Mouse (Mus musculus) gastrocnemius, adult 8-10 months (tissue): ENCODE measurements around the gene Crybb1. TPM values are rescaled to one million over a fixed set of nuclear protein-coding genes. Genes with fewer than 3 reads are reported as not detected.
A peak's percentile ranks its signal among the peaks of the same experiment; 100 is the strongest.

ENCODE experiments used
- DNase-seq, 2 experiments: peaks; one replicate each; pipeline ENCODE4 v3.0.0; 2022; ENCODE audit warnings: low spot score in 2 of 2
- total RNA-seq, 4 experiments: library from RNA; stranded (reverse); gene quantifications; 2 replicates each; pipeline ENCODE4 v1.2.4; 2022

Crybb1 gene
- total RNA-seq, 4 experiments from 2014 or later, result 1.2 to 2.7 (median 2.2) TPM

DNA sequence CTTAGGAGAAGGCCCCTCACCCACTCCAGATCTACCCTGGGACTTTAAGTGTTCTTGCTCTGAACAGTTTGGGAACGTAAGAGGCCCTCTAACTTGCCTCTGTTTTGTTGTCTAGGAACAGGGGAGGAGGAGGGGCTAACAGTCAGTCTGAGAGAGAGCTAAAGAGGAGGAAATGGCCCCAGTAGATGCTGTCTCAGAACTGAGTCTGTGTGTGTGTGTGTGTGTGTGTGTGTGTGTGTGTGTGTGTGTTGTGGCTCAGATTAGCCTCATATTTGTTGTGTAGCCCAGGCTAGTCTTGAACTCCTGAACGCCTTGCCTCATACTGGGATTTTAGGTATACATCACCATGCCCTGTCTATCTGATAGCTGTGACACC lies 31.0 kb downstream of the Crybb1 start:
- no peak for DNase-seq

DNA sequence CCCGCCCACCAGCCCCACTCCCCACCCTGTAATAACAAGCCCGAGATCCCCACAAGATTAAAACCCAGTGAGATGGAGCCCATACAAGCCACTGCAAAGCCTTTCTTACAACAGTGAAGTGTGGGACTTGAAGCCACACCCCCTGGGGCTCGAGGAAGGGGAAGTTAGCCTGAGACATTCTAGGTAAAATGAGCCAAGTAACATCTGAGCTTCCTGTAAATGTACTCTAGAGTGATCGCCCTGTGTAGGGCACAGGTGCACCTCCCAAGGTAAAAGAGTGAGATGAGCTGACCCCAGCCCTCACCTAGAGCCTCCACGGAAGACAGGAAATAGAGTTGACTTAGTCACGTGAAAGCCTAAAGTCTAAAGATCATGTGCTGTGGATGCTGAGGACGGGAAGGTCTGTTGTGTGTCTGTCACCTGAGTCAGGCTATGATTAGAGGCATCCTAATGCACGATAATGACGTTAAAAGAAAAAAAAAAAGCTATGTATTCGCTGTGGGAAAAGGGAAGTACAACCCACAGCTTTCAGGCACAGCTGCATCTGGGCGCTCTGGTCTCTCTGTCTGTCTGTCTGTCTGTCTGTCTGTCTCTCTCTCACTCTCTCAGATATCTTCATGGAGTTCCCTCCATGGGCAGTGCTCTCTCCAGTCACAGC lies 31.5 kb downstream of the Crybb1 start:
- no peak for DNase-seq

DNA sequence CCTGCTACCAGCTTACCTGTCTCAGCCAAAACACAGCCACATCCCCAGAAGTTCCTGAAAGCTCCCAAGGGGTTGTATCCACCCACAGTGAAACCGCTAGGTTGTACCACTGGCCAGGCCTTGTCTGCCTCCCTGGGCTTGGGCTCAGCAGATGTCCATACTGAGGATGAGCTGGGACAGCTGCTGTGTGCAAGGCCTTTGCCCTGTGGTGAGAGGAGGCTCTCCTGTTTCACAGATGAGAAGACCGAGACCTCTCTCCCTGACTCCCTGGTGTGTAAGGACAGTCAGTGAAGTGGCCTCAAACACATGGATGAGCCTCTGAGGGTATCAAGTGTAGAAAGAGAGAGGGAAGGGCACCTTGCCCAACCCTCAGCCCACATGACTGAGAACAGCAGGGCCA lies 32.0 kb downstream of the Crybb1 start:
- DNase-seq, result no peak

DNA sequence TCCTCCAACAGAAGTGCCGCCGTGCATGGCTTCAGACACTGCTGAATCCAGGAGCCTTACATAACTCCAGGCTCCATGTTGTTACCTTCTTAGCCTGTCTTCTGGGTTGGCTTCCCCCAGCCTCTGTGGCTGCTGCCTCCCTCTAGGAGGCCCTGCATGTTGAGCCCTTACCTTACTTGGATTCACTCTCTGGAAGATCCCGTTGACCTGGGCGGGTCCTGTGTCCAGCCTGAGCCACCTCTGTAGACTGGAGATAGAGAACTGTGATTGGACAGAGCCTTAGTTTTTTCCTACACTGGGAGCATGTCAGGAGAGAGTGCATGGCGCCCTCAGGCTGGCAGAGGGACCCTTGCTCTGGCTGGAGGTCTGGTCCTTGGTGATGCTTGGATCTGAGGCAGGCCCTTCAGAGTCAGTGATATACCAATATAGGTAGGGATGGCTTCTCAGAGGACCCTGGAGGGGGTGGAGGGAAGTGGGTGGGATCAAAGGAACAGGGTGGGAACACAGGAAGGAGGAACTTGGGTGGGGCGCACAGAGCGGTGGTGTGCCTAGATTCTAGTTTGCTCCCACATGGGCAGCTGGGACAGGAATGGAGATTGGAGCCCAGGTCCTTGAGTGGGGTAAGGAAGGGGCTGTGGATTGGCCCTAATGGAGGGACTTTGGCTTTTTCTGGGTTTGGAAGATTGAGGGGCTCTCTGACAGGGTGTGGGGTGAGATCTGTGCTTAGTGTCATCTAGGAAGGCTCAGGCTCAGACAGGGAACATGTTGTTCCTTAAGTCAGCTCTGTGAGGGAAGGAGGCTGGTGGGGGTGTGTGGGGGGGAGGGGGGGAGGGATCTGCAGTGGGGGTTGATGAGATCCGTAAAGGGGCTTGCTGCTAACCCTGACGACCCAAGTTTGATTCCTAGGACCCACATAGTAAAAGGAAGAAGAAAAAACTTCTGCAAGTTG lies 32.9 kb downstream of the Crybb1 start:
- DNase-seq, result no peak

DNA sequence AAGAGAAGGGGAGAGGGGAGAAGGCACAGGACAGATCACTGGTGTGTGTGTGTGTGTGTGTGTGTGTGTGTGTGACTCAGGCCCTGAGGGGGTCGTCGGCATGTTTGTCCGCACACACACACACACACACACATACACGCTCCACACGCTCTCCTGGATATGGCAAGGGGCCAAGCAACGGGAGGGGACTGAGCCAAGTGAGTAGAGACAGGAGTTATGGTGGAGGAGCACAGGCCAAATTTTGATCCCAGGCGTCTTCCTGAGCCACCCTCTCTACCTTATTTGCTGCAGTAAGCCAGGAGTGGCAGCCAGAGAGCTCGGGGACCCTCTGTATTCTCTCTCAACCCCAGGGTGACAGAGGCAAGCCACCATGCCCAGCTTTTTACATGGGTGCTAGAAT lies 33.6 kb downstream of the Crybb1 start:
- DNase-seq, result no peak

DNA sequence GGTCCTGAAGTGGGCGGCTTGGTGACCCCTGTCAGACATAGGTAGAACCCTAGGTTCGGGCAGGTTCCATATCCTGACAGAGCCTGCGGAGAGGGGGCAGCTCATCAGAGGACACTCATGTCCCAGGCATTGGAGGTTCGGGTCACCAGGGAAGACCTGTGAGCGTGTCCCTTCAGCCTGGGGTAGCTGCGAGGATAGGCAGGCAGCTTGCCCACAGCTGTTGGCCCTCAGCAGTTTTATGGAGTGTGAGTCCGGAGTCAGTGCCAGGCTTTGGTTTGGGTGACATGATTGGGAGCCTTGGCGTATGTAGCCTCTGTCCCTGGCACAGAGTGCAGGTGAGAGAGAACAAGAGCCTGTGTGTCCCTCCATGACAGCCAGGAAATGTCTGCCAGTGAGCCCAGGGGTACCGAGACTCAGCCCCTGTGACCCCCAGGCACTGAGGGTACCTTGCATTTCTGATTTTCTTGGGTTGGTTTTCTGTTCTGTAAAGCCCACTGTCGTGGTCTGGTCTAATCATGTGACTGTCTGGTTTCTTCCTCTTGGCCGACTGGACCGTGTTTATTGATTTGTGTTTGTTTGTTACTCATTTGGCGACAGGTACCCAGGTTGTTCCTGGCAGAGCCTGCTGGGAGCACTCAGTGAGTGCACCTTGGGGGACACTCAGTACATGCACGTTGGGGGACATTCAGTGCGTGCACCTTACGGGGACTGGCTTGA lies 34.4 kb downstream of the Crybb1 start:
- DNase-seq, result peak; percentile 76 to 85

DNA sequence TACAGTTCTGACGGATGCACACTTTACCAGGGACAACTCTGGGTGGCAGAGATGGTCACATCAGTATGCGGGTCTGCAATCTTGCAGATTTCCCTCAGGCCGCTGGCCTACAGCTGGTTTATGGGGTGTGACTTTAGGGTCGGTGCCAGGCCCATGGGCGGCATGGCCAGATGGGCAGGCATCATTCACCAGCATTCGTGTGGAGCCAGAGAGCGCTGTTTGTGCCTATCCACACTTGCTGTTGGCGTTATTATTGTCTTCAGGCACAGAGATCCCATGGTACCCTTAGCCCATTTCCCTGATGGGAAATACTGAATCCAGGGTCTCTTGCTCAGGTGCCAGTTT lies 34.9 kb downstream of the Crybb1 start:
- peak in 1 of 2 experiments; percentile 44 for DNase-seq

DNA sequence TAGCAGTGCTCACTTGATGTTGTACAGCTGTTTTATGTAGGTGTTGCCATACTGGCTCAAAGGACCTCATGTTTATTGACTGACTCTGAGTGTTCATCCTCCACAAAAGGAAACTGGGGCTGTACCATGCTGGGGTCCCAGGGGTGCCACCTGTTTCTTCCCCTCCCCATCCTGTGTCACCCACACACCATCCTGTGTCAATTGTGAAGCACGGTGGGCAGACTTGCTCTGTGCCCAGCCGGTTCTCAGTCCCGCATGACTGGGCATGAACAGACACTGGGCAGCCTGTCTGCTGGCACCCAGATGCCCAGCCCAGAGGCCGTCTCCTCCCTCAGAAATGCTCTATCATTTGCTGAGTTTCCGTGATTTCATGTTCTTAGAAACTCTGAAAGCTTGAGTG lies 36.3 kb downstream of the Crybb1 start:
- DNase-seq, result no peak

DNA sequence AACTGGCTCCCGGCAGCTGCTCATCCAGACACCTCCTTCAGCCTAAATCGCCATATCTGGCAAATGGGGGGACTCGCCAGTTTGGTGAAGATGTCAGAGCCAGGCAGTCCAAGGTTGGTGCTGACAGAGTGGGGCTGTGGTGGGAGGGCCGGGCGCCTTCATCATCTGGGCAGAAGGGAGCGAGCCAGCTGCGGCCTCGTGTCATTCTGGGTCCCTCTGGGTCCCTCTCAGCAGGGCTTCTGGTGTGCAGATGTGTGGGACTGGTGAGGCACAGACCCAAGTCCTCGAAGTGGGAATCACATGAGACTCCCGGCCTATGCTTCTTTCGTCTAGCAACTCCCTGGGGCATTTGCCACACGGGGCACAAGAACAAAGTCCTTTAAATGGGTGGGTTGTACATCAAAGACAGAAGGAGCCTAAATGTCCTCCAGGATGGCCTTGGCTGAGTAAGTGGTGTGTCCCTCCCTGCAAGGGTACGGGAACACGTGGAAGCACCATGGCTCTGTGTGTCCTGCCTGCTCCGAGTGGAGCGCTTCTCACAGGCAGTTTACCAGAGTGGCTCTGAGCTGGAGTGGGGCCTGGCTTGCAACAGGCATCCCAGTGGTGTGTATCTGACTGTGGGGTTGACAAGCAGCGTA lies 36.8 kb downstream of the Crybb1 start:
- DNase-seq, result no peak

DNA sequence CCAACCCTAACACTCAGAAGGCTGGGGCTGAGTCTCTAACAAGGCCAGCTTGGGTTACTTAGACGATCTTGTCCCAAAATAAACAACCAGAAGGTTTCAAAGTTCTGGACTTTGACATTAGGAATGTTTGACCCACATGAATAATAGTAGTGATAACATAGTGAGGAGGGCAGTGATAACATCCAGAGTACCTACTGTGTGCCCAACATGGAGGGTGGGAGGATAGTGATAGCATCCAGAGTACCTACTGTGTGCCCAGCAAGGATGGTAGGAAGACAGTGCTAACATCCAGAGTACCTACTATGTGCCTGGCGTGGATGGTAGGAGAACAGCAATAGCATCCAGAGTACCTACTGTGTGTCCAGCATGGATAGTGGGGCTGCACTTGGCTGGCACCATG lies 38.2 kb downstream of the Crybb1 start:
- DNase-seq, result no peak

DNA sequence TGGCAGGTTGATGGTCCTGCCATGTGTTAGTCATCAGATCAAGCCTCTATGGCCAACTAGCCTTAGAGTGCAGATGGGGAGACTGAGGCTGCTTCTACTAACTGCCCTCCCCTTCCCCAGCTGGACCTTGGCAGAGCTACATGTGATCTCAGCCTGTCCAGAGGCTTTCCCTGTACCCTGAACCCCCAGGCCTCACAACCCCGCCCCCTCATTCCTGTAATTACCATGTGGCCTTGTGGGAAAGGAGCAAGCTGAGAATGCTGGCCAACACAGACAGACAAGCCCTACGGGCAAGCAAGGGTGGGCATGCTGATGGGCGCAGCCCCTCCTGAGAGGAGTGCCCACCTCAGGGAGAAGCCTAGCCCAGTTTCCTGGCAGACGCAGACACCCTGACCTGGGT lies 39.1 kb downstream of the Crybb1 start:
- DNase-seq, result no peak

DNA sequence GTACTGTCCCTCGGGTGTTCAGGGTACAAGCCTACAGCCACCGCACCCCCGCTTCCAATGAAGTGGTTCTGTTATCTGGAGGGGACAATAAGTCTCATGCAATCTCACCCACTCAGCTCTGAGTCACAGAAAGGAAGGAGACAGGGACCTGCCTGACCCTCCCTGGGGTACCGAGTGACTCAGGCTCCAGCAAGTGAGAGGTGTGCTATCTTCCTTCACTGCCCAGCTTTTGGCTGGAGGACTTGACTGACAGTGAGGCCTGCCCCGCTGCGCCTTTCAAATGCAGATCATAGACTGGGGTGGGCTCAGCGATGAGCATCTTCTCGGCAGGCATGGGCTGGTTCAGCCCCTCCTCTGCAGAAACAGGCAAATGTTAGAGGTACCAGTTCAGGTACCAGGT lies 39.5 kb downstream of the Crybb1 start:
- DNase-seq, result no peak

DNA sequence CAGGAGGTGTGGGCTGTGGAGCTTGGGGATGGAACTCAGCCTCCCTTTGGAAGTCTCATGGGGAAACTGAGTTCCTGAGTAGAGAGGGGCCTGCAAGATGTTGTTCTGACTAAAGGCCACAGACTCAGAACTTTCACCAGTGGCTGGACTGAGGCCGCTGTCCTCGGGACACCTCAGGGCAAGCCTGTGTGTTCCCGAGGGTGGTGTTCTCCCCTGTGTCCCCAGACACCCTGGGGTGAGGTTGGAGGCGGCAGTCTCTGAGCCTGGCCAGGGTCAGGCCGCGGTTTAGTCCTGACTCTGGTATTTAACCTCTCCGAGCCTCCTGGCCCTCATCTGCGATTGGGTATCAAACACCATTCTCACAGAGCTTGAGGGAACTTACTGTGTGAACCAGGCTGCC lies 39.9 kb downstream of the Crybb1 start:
- no peak for DNase-seq

DNA sequence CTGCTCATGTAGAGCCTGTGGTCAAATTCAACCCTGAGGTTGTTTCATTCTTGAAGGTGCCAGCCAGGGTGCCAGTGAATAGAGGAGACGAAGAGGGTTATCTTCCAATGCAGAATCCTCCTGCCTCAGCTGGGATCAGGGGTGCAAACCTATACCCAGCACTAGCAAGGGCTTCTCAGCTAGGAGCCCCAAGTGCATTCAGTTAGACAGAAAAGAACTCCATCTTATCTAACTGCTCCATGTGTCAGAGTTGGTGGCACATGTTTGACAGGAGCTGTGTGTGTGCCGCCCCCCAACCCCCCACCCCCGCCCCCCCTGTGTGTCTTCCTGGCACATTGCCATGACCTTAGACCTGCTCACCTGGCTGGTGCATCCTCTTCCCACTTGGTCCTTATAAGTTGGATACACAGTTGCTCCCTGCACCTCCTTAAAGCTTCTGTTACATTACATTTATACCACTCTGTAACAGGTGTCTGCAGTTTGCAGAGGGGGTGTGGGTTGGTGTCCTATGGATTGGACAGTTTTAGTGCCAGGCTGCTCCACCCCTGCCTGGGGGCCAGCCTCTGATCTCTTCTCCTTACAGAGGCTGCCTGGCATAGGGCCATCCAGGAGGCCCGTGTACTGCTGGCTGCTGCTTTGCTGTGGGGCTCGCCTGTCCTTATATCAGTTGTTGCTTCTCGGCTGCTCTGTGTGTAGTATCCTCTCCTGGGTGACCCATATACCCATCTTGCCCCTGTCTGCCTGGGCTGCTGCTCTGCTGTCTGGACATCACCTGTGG lies 41.0 kb downstream of the Crybb1 start:
- no peak for DNase-seq

DNA sequence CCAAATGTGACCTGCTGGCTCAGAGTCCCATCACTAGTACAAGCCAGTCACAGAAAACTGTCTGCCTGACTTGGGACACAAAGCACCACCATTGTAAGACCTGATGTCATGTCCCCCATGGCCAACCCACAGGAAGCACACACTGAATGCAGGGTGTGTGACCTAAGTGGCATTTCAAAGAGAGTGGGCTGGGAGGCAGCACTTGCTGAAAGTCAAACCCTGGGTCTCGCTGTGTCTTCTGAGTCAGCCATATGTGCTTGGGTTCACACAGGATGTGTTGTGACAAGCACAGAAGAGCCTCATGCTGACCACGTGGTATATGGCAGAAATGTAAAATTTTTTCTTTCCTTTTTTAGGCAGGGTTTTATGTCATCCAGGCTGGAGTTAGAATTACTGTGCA lies 41.6 kb downstream of the Crybb1 start:
- DNase-seq, result no peak

DNA sequence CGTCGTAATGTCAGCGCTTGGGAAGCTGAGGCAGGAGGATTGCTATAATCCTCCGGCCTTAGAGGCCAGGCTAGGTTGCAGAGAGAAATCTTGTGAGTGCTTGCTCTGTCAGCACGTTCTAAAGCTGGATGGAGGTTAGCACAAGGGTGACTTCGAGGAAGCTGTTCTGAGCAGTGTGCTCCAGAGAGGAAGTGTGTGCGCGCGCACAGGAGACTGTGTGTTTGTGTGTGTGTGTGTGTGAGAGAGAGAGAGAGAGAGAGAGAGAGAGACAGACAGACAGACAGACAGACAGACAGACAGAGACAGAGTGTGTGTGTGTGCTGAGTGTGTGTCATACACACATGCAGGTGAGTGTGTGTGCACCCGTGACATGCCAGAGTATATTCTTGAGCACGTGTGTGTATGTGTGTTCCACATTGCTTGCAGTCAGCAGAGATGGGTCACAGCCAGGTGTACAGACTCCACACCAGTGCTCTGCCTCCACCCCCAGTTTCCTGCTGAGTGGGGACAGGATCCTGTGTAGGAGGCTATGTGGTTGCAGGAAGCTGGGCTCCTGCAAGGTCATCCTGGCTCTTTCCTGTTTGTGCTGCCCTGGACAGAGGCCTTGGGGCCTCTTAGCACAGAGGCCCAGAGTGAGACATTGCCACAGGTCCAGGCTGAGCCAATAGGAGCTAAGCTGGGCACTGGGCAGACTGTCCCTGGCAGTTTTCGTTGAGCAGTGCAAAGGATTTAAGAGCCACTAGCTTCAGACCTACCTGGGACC lies 42.8 kb downstream of the Crybb1 start:
- no peak for DNase-seq

DNA sequence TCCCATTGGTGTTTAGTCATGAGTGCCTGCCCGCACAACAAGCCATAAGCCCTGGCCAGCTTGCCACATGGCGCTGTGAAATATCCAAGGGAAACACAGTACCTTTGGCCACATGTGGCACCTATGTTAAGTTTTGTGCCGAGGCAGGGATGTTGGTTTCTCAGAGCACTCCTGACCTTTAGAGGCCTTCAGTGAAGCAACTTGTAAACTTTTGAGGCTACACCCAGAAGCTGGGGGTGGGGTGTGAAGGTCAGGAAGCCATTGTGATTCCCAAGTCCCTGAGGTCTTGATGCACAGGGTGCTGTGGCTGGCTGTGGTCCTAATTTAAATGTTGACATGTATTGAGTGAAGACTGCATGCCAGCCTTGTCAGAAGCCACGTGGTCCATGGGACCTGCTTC lies 43.8 kb downstream of the Crybb1 start:
- no peak for DNase-seq

DNA sequence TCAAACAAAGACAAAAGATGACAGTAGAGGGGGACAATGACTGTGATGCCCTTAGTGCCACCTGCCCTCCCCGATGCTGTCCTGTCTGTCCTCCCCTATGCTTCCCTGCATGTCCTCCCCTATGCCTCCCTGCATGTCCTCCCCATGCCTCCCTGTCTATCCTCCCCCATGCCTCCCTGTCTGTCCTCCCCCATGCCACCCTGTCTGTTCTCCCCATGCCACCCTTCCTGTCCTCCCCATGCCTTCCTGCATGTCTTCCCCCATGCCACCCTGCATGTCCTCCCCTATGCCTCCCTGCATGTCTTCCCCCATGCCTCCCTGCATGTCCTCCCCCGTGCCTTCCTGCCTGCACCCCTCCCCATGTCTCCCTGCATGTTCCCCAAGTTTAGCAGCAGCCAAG lies 44.5 kb downstream of the Crybb1 start:
- DNase-seq, result no peak

DNA sequence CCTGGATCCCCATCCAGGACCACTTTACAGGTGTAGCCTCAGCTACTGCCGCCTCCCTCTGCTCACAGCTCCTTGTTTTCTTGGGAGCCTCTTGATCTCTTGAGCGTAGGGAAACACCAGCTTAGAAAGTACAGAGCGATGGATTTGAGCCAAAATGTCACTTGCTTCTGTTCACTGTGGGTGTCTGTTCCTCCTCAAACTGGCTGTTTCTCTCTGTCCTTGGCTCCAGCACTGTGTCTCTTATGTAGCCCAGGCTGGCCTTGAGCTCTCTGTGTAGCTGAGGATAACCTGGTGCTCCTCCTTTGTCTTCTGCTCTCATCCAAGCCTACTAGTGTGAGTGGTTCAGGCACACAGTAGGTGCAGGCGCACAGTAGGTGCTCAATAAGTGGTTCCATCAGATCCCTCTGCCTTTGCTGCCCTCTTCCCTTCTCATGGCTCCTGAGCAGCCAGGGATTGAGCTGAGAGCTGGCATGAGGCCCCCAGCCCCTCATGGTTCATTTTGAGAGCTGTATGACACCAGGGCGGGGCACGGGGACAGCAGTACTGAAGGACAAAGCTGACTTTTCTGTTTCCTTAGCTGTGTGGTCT lies 45.2 kb downstream of the Crybb1 start:
- DNase-seq, result no peak

DNA sequence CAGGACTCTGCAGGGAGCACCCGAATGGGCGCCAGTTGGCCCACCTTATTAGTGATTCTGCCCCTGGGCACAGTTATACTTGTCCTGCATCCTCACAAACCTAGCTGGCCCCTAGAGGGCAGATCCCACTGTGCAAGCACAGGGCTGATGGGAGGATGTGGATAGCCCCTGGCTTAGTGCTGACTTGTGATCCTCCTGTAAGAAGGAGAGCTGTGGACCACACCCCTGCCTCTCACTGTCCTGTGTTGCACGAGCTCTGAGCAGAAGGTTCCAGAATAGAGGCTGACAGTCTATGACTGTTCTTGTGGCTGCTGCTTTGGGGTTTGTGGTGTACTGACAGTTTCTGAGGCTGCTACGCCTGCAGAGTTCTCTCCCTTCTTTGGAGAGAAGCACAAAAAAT lies 46.1 kb downstream of the Crybb1 start:
- DNase-seq, result no peak
